Mouse (Mus musculus) effector memory CD4-positive, alpha-beta T cell, adult 5 months (primary cell): ENCODE data around the gene Rdh11. TPM values are rescaled to one million over a fixed set of nuclear protein-coding genes. Genes with fewer than 3 reads are reported as not detected.

Experiments
- polyA plus RNA-seq: library from polyadenylated mRNA; unstranded; fragments of 100-300 nt; shearing (Covaris generic); gene quantifications from one replicate; pipeline ENCODE4 v1.2.1, GENCODE M21; 2017

Rdh11 gene
- polyA plus RNA-seq = 21.1 TPM

GRCm38 (mm10) chr12:79192193-79192592 is at the start of gene Rdh11:
Rdh11 (minus strand) TSS chr12:79192293.

GRCm38 (mm10) chr12:79208703-79209464 is 16.8 kb upstream of the Rdh11 start, which contains the start of gene Rdh12:
Rdh12 (plus strand) TSS chr12:79208914.

GRCm38 (mm10) chr12:79172019-79172941 is 19.8 kb downstream of the Rdh11 start, which contains the start of gene Vti1b:
Vti1b (minus strand) TSS chr12:79172667.

GRCm38 (mm10) chr12:79130299-79131177 is 61.6 kb downstream of the Rdh11 start, which contains the start of gene Arg2:
Arg2 (plus strand) TSS chr12:79130777.

Other genes with a start within 250 kb of the Rdh11 start
- 17.4 TPM for gene Tmem229b, start 184.7 kb downstream of the Rdh11 start, polyA plus RNA-seq
- gene Plekhh1, start 163.1 kb downstream of the Rdh11 start, polyA plus RNA-seq = not detected
- 4.5 TPM for gene Pigh, start 102.6 kb downstream of the Rdh11 start, polyA plus RNA-seq
- gene Arg2, start 61.5 kb downstream of the Rdh11 start, polyA plus RNA-seq = 0.52 TPM
- 107 TPM for gene Vti1b, start 19.6 kb downstream of the Rdh11 start, polyA plus RNA-seq
- gene Rdh12, start 16.6 kb upstream of the Rdh11 start, polyA plus RNA-seq = 6.9 TPM
- 21.4 TPM for gene Zfyve26, start 104.0 kb upstream of the Rdh11 start, polyA plus RNA-seq
- gene Rad51b, start 105.0 kb upstream of the Rdh11 start, polyA plus RNA-seq = 0.67 TPM